Mouse (Mus musculus) C2C12 (cell line): ENCODE measurements around the gene Slc7a11. TPM values are rescaled to one million over a fixed set of nuclear protein-coding genes. Genes with fewer than 3 reads are reported as not detected.
A peak's percentile ranks its signal among the peaks of the same experiment; 100 is the strongest.

Experiments used
- H3K27me3 ChIP-seq: one replicate; pipeline ENCODE4 v1.6.1; 2011; ENCODE audit not compliant: control insufficient read depth, insufficient read depth, insufficient read length
- H3K36me3 ChIP-seq: one replicate; pipeline ENCODE4 v1.6.1; 2011; ENCODE audit not compliant: control insufficient read depth, insufficient read depth
- H3K4me3 ChIP-seq: one replicate; pipeline ENCODE4 v1.5.1; 2011; ENCODE audit warnings: mild to moderate bottlenecking, control low read depth; ENCODE audit not compliant: poor library complexity, insufficient read depth, severe bottlenecking
- H3K79me2 ChIP-seq: one replicate; pipeline ENCODE4 v1.6.1; 2011; ENCODE audit not compliant: control insufficient read depth, insufficient read depth
- H3K79me3 ChIP-seq: one replicate; pipeline ENCODE4 v1.6.1; 2011; ENCODE audit warnings: low read depth, control low read depth
- H3ac ChIP-seq: one replicate; pipeline ENCODE3; 2011; ENCODE audit warnings: low read depth; ENCODE audit not compliant: control insufficient read depth, insufficient read length
- CEBPB ChIP-seq: IDR thresholded peaks from one replicate; pipeline ENCODE4 v1.6.1; 2011; ENCODE audit warnings: low read depth, mild to moderate bottlenecking, control low read depth, moderate library complexity
- CTCF ChIP-seq: IDR thresholded peaks from one replicate; pipeline ENCODE4 v1.5.1; 2011; ENCODE audit not compliant: control insufficient read depth, insufficient read depth, insufficient read length
- FOSL1 ChIP-seq: IDR thresholded peaks from one replicate; pipeline ENCODE4 v1.8.0; 2011; ENCODE audit warnings: mild to moderate bottlenecking, low read length; ENCODE audit not compliant: poor library complexity, insufficient read depth, severe bottlenecking
- MAX ChIP-seq: IDR thresholded peaks from one replicate; pipeline ENCODE4 v1.6.1; 2011; ENCODE audit warnings: mild to moderate bottlenecking, control low read depth
- MYOD1 ChIP-seq: IDR thresholded peaks from one replicate; pipeline ENCODE4 v1.6.1; 2011; ENCODE audit warnings: low read depth; ENCODE audit not compliant: control insufficient read depth, insufficient read length
- MYOG ChIP-seq: IDR thresholded peaks from one replicate; pipeline ENCODE4 v1.6.1; 2011; ENCODE audit not compliant: control insufficient read depth, insufficient read length; ENCODE audit errors: extremely low read depth
- USF1 ChIP-seq: IDR thresholded peaks from one replicate; pipeline ENCODE4 v1.6.1; 2011; ENCODE audit warnings: low read depth, mild to moderate bottlenecking, control low read depth, moderate library complexity
- polyA plus RNA-seq: library from polyadenylated mRNA; unstranded; fragments of >200 nt; fragmentation: generic; extraction: Trizol; gene quantifications from one replicate; pipeline ENCODE4 v1.2.1, GENCODE M21; 2012; ENCODE audit warnings: missing spikeins

The Slc7a11 gene
- polyA plus RNA-seq, 1 experiment = 3.1 TPM

DNA sequence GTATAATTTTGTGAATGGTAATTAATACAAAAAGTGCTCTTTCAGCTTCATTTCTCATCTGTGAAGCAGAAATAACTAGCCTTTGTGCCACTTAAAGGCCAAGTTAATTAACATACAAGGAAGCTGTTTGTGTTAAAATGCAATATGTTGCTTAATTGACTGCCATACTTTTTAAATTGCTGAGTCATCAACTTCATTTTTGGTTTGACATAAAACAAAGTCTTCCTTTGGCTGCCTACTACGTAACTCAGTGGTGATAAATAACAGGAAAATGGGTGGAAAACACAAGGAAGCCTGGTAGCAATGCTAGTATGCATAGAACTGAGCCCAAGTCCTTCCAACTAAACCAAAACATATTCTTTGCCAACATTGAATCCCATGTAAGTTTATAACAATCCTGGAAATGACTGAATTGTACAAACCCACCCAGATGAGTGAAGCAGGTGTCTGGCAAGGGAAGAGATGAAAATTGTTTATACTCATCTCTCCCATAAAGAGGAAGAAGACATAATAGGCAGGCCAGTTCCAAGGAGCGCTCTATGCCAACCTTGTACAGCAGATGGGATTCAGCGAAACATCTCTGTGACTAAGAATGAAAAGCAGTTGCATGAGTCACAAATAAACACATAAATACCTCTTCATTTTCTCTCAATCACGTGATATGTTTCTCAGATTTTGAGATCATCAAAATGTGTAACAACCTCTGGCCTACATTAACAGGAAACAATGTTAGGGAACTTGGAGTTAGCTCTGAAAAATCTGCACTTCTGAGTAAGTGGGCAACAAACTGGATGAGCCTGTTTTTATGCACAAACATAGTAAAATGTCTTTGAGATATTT lies 459.8 kb downstream of the Slc7a11 start:
- Histone ChIP-seq H3K4me3 (no peak overlapping the region), H3K79me2 (no peaks in the 10 kb centered on the region), H3ac (no peak overlapping the region), H3K27me3 (no peaks in the 10 kb centered on the region), H3K79me3 (no peaks in the 10 kb centered on the region), H3K36me3 (no peaks in the 10 kb centered on the region)
- TF ChIP-seq USF1 = peak; percentile 69
- no peak for TF ChIP-seq CEBPB
- no peak for TF ChIP-seq MYOD1

DNA sequence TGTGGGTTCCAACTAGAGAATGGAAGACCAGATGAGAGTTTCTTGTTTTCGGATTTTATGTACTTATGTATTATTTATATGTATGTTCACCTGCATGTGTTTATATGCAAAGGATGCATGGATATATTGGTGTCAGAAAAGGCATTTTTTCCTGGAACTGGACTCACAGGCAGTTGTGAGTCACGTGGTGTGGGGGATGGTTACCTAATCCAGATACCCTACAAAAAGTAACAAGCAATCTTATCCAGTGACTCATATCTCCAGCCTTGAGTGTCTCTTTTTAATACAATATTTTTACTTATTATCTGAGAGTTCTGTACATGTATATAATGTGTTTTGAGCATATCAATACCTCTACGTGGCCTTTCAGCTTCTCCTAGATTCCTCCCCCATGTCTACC lies 469.4 kb downstream of the Slc7a11 start:
- TF ChIP-seq CEBPB (no peak), USF1 (peak; percentile 97)
- no peak overlapping the region for H3K4me3 ChIP-seq
- no peaks in the 10 kb centered on the region for H3K79me2 ChIP-seq
- H3K27me3 ChIP-seq = no peaks in the 10 kb centered on the region
- no peaks in the 10 kb centered on the region for H3K36me3 ChIP-seq
- H3K79me3 ChIP-seq = no peaks in the 10 kb centered on the region
- H3ac ChIP-seq = no peak overlapping the region

DNA sequence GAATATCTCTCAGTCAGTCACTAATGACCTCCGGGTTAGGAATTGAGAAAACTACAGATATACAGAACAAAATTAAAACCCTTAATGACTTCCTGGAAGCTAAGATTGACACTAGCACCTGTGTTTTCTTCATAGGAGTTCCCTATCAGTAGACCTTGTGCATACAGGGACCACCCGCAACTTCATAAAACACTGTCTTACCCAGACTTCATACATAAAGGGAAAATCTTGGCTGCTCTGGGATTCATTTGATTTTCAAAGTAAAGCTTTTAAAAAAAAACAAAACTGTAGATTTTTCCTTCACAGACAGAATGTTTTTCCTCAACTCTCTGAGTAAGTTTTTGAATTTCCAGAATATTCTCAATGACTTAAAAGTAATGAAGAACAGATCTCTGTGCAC lies 477.8 kb downstream of the Slc7a11 start:
- no peaks in the 10 kb centered on the region for H3K79me2 ChIP-seq

DNA sequence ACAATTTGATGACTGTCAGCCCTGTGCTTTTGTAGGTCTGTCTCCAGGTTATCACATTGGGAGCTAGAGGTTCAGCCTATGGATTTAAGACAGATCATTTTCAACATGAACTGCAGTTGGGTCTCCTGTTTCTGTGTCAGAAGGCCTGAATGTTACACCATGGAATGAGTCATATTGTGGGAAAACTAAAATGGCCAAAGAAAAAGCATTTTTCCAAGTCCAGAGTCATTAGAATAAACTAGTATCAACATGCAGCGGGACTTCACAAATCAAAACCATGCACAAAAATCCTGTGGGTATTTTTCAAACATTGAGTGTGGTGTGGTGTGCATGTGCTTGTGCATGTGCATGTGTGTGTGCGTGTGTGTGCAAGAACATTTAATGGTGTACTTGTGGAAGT lies 482.8 kb downstream of the Slc7a11 start:
- Histone ChIP-seq H3K79me3 (no peaks in the 10 kb centered on the region), H3ac (no peak overlapping the region), H3K36me3 (no peaks in the 10 kb centered on the region), H3K79me2 (no peaks in the 10 kb centered on the region), H3K4me3 (no peak overlapping the region), H3K27me3 (no peaks in the 10 kb centered on the region)
- no peak for TF ChIP-seq USF1
- no peak for TF ChIP-seq FOSL1
- no peak for TF ChIP-seq MAX
- no peak for TF ChIP-seq MYOD1
- TF ChIP-seq CEBPB = no peak
- TF ChIP-seq MYOG = no peak
- TF ChIP-seq CTCF = no peak

More for the DNA sequence above, 477.8 kb downstream of the Slc7a11 start:
- Histone ChIP-seq H3K36me3 (no peaks in the 10 kb centered on the region), H3K4me3 (no peak overlapping the region), H3K79me3 (no peaks in the 10 kb centered on the region), H3ac (no peak overlapping the region), H3K27me3 (no peaks in the 10 kb centered on the region)
- no peak for TF ChIP-seq MYOD1
- no peak for TF ChIP-seq USF1
- no peak for TF ChIP-seq CTCF
- TF ChIP-seq MAX = no peak
- no peak for TF ChIP-seq CEBPB
- no peak for TF ChIP-seq FOSL1
- TF ChIP-seq MYOG = no peak

DNA sequence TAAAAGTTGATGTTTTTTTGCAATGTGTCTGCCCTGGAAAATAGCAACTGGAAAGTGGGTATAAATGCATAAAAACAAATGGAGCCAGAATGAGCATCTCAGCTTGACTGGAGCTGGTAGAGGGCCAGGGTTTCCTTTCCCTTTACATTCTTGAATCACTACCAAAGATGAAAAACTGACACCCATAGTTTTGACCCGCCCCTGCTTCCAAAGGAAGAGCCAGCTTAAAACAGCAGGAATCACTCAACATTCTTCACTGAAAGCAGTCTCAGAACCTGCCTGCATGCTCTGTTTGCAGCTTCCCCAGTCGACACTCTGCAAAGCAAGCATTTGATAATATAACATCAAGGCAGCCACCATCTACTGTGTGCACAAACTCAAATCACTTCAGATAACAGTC lies 496.6 kb downstream of the Slc7a11 start:
- H3K79me2 ChIP-seq = no peaks in the 10 kb centered on the region
- no peak overlapping the region for H3K4me3 ChIP-seq
- TF ChIP-seq CTCF (no peak), CEBPB (no peak), MAX (no peak), USF1 (no peak), MYOG (no peak), FOSL1 (no peak), MYOD1 (no peak)
- no peak overlapping the region for H3ac ChIP-seq
- no peaks in the 10 kb centered on the region for H3K36me3 ChIP-seq
- no peaks in the 10 kb centered on the region for H3K79me3 ChIP-seq
- H3K27me3 ChIP-seq = no peaks in the 10 kb centered on the region

DNA sequence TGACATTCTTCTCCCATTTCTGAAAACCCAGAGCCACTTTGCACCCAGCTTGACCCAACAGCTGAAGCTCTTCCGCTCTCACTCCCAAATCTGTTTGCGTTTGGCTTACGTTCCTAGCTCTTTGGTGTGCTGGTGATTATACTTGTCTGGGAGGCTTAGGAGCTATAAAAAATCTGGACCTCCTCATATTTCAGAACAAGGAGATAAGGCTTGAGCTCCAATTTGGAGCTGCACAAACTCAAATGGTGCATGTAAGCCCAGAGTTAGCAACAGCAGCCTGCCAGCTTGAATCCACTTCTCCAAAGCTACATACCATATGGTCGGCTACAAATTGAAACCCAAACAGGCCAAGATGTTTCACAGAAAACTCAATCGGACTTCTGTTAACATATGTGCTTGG lies 498.6 kb downstream of the Slc7a11 start:
- Histone ChIP-seq H3K36me3 (no peaks in the 10 kb centered on the region), H3K79me3 (no peaks in the 10 kb centered on the region), H3K79me2 (no peaks in the 10 kb centered on the region)

More for the DNA sequence above, 498.6 kb downstream of the Slc7a11 start:
- Histone ChIP-seq H3K27me3 (no peaks in the 10 kb centered on the region), H3K4me3 (no peak overlapping the region), H3ac (no peak overlapping the region)
- TF ChIP-seq MYOD1 (no peak), USF1 (no peak), MAX (no peak)
